Mouse (Mus musculus) forebrain, embryonic 11.5 days (tissue): Measurements from ENCODE around the gene Sec24a. TPM values are rescaled to one million over a fixed set of nuclear protein-coding genes. Genes with fewer than 3 reads are reported as not detected.
"Not testable (repeated sequence)": the region's sequence is repeated elsewhere in the genome, so short reads cannot be mapped to it uniquely, and the experiment has no call there.

ENCODE experiments used
- ATAC-seq: fragments of 200-750 bp; cut with Nextera tagmentation; replicated peaks from 2 replicates; pipeline ENCODE4 v1.8.0; 2017; ENCODE audit warnings: moderate TSS enrichment; ENCODE audit not compliant: low FRiP score
- DNase-seq: peaks from one replicate; pipeline ENCODE4 v3.0.0-alpha.2; 2017; ENCODE audit warnings: low spot score
- H3K27ac ChIP-seq: fragments of 300-500 bp; sonication (generic); 2 replicates; pipeline ENCODE4 v1.5.1; 2014; ENCODE audit warnings: low read depth, low read length
- H3K27me3 ChIP-seq: fragments of 300-500 bp; sonication (generic); 2 replicates; pipeline ENCODE4 v1.6.1; 2014; ENCODE audit warnings: mild to moderate bottlenecking, low read length, mixed read lengths; ENCODE audit not compliant: control insufficient read depth, insufficient read depth
- H3K36me3 ChIP-seq: fragments of 300-500 bp; sonication (generic); 2 replicates; pipeline ENCODE4 v1.6.1; 2014; ENCODE audit warnings: mild to moderate bottlenecking, low read length, moderate library complexity, mixed read lengths; ENCODE audit not compliant: control insufficient read depth, insufficient read depth
- H3K4me1 ChIP-seq: fragments of 300-500 bp; sonication (generic); replicated peaks from 2 replicates; pipeline ENCODE4 v1.6.1; 2014; ENCODE audit warnings: low read length, mixed read lengths; ENCODE audit not compliant: control insufficient read depth, insufficient read depth
- H3K4me2 ChIP-seq: fragments of 300-500 bp; sonication (generic); 2 replicates; pipeline ENCODE4 v1.6.1; 2014; ENCODE audit warnings: low read depth, mild to moderate bottlenecking, low read length, moderate library complexity, mixed read lengths; ENCODE audit not compliant: severe bottlenecking
- H3K4me3 ChIP-seq: fragments of 300-500 bp; sonication (generic); 2 replicates; pipeline ENCODE4 v1.5.1; 2014; ENCODE audit warnings: low read depth, low read length
- H3K9ac ChIP-seq: fragments of 300-500 bp; sonication (generic); 2 replicates; pipeline ENCODE4 v1.6.1; 2014; ENCODE audit warnings: low read length
- H3K9me3 ChIP-seq: fragments of 300-500 bp; sonication (generic); 2 replicates; pipeline ENCODE4 v1.6.1; 2016; ENCODE audit warnings: low read length, mixed read lengths; ENCODE audit not compliant: control insufficient read depth
- WGBS: fragments of 180-500 bp; shearing (Covaris S2); extraction: QIAGEN DNeasy Blood & Tissue Kit; methylation state at CpG from one replicate; pipeline ENCODE4 v1.1.7; 2014; 5-methylcytosine and 5-hydroxymethylcytosine counted together
- polyA plus RNA-seq: library from polyadenylated mRNA; unstranded; fragments of >200 nt; fragmentation: Nextera tagmentation; extraction: Ambion mirVana; gene quantifications from 2 replicates; pipeline ENCODE4 v1.2.1, GENCODE M21; 2014

The Sec24a gene
- polyA plus RNA-seq, 1 experiment from 2014 or later = 18.5 TPM

DNA sequence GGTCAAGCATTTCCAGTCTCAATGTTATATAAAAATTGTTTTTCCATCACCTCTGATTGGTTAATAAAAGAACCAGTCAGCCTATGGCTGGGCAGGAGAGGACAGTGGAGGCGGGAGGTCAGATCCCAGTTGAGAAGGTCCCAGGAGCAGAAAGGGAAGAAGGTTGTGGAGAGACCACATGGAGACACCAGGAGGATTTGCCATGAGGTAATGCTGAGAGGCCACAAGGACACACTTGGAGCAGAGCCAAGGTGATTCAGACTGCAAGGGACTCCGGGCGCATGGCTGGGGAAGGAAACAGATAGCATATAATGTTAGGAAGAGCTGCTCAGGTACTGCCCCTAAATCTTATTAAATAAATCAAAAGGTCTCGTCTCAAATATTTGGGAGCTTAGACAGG, 32.8 kb upstream of the Sec24a start:
- H3K4me1 ChIP-seq = no peaks in the 10 kb centered on the region
- H3K4me2 ChIP-seq = no peak overlapping the region
- no peaks in the 10 kb centered on the region for H3K36me3 ChIP-seq
- DNase-seq (no peak), ATAC-seq (no peak)
- no peak overlapping the region for H3K27ac ChIP-seq
- H3K4me3 ChIP-seq = no peak overlapping the region
- H3K9me3 ChIP-seq = no peaks in the 10 kb centered on the region
- WGBS = 92% methylated on average over 4 of the region's 4 CpGs
- no peaks in the 10 kb centered on the region for H3K27me3 ChIP-seq
- no peak overlapping the region for H3K9ac ChIP-seq

DNA sequence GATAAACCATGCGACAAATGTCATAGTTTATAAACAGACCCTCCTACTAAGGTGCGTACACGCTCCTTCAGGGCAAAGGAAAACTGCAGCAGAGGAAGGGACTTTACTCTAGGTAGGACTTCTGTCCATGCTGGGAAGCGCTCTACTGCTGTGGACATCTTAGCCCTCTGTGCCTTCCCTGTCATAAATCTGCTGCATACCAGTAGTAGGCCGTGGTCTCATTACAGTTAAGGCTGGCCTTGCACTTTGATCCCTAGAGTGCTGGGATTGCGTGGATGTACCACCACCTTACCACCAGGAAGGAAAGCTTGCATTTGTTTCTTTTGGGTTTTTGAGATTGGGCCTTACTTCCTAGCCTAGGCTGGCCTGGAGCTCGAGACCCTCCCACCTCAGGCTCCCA, 27.2 kb upstream of the Sec24a start:
- WGBS = 94% methylated on average over 7 of the region's 7 CpGs
- Histone ChIP-seq H3K9me3 (no peaks in the 10 kb centered on the region), H3K36me3 (peaks cover 4% of the 10 kb centered on the region; the same call in 1 of the 2 replicates)

DNA sequence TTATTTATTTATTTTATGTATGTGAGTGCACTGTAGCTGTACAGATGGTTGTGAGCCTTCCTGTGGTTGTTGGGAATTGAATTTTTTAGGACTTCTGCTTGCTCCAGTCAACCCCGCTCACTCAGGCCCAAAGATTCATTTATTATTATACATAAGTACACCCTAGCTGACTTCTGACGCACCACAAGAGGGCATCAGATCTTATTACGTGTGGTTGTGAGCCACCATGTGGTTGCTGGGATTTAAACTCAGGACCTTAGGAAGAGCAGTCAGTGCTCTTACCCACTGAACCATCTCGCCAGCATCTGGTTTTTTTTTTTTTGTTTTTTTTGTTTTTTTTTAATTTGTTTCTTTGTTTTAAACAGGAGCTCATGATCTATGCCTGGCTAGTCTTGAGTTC, 26.3 kb upstream of the Sec24a start:
- not testable (repeated sequence) for H3K36me3 ChIP-seq, ATAC-seq, H3K4me3 ChIP-seq, H3K27ac ChIP-seq, H3K4me1 ChIP-seq, DNase-seq, H3K9ac ChIP-seq, H3K27me3 ChIP-seq, H3K9me3 ChIP-seq, H3K4me2 ChIP-seq
- 81% methylated on average over 4 of the region's 4 CpGs for WGBS

More for the DNA sequence above, 27.2 kb upstream of the Sec24a start:
- Histone ChIP-seq H3K27me3 (no peaks in the 10 kb centered on the region), H3K27ac (no peak overlapping the region), H3K4me1 (no peaks in the 10 kb centered on the region), H3K4me3 (no peak overlapping the region), H3K9ac (no peak overlapping the region), H3K4me2 (no peak overlapping the region)
- ATAC-seq (no peak), DNase-seq (no peak)

DNA sequence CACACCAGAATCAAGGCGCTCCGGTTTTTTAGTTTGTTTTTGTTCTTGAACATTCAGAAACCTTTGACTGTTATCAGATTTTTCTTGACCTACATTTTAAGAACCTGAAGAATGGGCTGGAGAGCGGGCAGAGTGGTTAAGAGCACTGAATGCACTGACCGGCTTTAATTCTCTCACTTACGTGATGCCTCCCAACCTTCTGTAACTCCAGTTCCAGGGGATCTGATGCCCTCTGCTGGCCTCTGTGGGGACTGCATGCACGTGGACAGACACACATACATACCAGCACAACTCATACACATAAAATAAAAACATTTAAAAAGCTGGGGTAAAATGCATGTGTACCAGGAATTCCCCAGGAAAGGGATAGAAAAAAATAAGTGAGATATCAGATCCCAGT, 22.5 kb upstream of the Sec24a start:
- no peak overlapping the region for H3K9ac ChIP-seq
- no peak for ATAC-seq
- no peak overlapping the region for H3K27ac ChIP-seq
- DNase-seq = peak; percentile 66
- WGBS = 91% methylated on average over 6 of the region's 6 CpGs
- no peaks in the 10 kb centered on the region for H3K4me1 ChIP-seq
- no peaks in the 10 kb centered on the region for H3K9me3 ChIP-seq
- H3K4me2 ChIP-seq = no peak overlapping the region
- H3K4me3 ChIP-seq = no peak overlapping the region
- no peaks in the 10 kb centered on the region for H3K27me3 ChIP-seq
- peaks cover 6% of the 10 kb centered on the region; the same call in 1 of the 2 replicates for H3K36me3 ChIP-seq

DNA sequence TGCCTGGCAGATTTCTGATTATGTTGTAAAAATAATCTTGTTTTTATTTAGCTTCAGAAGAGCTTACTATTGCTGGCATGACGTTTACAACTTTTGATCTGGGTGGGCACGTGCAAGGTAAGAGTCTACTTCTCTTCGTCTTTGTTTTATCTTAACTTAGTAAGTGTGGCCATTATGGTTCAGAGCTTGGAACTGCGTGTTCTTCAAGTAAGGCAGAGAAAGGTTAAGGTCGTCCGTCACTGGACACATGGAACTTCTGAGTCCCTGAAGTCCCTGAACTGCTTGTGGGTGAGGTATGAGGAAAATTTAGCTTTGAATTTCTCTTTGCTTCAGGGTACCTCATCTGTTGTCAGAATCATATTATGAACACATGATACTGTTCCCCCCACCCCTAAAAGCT, 19.3 kb upstream of the Sec24a start:
- Histone ChIP-seq H3K9me3 (no peaks in the 10 kb centered on the region), H3K27ac (no peak overlapping the region), H3K9ac (no peak overlapping the region), H3K36me3 (peaks cover 6% of the 10 kb centered on the region; the same call in 1 of the 2 replicates), H3K27me3 (no peaks in the 10 kb centered on the region), H3K4me2 (no peak overlapping the region), H3K4me1 (no peaks in the 10 kb centered on the region), H3K4me3 (no peak overlapping the region)
- ATAC-seq (no peak), DNase-seq (no peak)
- 92% methylated on average over 6 of the region's 6 CpGs for WGBS

DNA sequence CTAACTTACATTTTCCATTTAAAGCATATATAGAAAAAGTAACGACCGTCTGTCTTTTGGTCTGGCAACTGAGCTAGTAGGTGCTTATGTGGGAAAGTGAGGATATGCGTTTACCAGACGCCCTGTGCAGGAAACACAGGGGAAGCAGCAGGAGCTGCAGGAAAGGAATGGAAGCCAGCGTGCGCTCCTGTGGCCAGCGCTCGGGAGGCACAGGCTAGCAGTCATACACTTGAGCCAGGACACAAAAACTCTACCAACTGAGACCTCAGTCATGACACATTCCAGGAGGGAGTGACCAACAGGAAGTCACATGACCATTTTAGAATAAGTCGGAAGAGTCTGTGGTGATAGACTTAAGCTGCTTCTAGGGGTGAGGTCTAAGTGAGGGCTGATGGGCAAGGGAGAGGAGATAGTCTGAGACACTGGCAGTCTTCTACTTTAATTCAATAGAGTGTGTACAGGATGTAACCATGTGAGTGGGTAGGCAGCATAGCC, 17.4 kb upstream of the Sec24a start:
- DNase-seq = no peak
- Histone ChIP-seq H3K4me2 (no peak overlapping the region), H3K36me3 (peaks cover 4% of the 10 kb centered on the region; the same call in 1 of the 2 replicates), H3K4me1 (no peaks in the 10 kb centered on the region), H3K27ac (no peak overlapping the region), H3K27me3 (no peaks in the 10 kb centered on the region), H3K4me3 (no peak overlapping the region), H3K9me3 (no peaks in the 10 kb centered on the region), H3K9ac (no peak overlapping the region)
- 94% methylated on average over 9 of the region's 9 CpGs for WGBS
- ATAC-seq = no peak

DNA sequence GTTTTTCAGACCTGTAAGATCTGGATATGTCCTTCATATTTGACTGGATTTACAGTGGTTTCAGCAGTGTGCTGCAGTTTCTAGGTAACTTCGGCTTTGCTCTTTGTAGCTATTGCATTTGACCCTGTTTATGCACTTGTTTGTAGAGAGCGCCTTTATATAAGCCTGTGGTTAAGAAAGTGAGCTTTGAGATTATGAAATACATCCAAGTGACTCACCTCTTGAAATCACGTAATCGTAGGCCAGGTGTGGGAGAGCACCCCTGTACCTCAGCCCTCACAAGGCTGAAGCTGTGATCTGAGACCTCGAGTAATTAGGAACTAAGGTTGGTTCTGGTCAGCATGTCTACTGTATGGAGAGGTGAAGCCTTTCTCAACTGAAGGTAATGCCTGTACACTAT, 14.0 kb upstream of the Sec24a start:
- WGBS = 92% methylated on average over 5 of the region's 5 CpGs
- no peak for ATAC-seq
- Histone ChIP-seq H3K27ac (no peak overlapping the region), H3K4me3 (no peak overlapping the region), H3K4me2 (no peak overlapping the region), H3K27me3 (no peaks in the 10 kb centered on the region), H3K36me3 (no peaks in the 10 kb centered on the region), H3K4me1 (no peaks in the 10 kb centered on the region), H3K9ac (no peak overlapping the region), H3K9me3 (no peaks in the 10 kb centered on the region)
- DNase-seq = no peak

DNA sequence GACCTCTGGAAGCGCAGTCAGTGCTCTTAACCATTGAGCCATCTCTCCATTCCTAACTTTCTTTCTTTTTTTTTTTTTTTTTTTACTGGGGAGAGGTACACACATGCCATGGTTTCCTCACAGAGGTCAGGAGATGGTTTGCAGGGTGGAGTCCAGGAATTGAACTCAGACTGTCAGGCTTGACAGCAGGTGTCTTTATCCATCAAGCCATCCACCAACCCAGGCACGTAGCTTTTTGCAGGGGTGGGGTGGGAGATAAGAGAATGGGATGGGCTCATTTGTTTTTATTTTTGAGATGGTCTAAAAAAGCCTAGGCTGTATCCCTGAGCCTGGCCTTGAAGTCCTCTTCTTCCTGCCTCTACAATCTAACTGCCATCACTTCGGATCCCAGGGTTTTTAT, 12.1 kb upstream of the Sec24a start:
- DNase-seq = no peak
- no peaks in the 10 kb centered on the region for H3K4me1 ChIP-seq
- H3K9ac ChIP-seq = no peak overlapping the region
- no peak overlapping the region for H3K27ac ChIP-seq
- H3K36me3 ChIP-seq = no peaks in the 10 kb centered on the region
- H3K27me3 ChIP-seq = no peaks in the 10 kb centered on the region
- no peak overlapping the region for H3K4me2 ChIP-seq
- H3K4me3 ChIP-seq = no peak overlapping the region
- WGBS = 92% methylated on average over 3 of the region's 3 CpGs
- no peak for ATAC-seq
- no peaks in the 10 kb centered on the region for H3K9me3 ChIP-seq

DNA sequence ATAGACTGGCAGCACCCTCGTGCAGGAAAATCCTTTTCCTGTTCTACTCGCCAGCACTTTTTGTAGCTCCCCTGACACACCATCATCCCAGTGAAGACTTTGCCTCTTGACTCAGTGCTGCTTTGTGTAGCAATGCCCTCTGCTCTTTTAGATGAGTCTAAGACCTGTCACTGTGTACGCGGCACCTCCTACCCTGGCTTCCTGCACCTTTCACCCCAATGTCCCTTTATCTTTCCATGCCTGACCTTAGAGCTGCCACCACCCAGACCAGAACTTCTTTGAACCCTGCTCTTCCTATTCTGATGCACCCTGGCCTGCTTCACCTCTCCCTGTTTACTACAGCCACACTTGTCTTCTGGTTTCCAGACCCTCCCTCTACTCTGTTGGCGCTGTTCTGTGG, 4.9 kb upstream of the Sec24a start:
- Histone ChIP-seq H3K4me2 (no peak overlapping the region), H3K9ac (no peak overlapping the region), H3K9me3 (no peaks in the 10 kb centered on the region), H3K27ac (no peak overlapping the region), H3K36me3 (no peaks in the 10 kb centered on the region), H3K4me1 (peaks cover 2% of the 10 kb centered on the region; the same call in 1 of the 2 replicates), H3K4me3 (no peak overlapping the region), H3K27me3 (no peaks in the 10 kb centered on the region)
- 85% methylated on average over 5 of the region's 5 CpGs for WGBS
- ATAC-seq (no peak), DNase-seq (no peak)
